Mouse (Mus musculus) intestine, embryonic 16.5 days (tissue): ENCODE measurements around the gene Med23. TPM values are rescaled to one million over a fixed set of nuclear protein-coding genes. Genes with fewer than 3 reads are reported as not detected.

Experiments used
- microRNA-seq: library from miRNA; unstranded; fragments of <30 nt; microRNA quantifications from one replicate; pipeline ENCODE4, GENCODE M21; 2016
- polyA plus RNA-seq: library from polyadenylated mRNA; unstranded; fragments of >200 nt; fragmentation: Nextera tagmentation; extraction: Ambion mirVana; gene quantifications from 2 replicates; pipeline ENCODE4 v1.2.1, GENCODE M21; 2015

Gene Med23
- polyA plus RNA-seq, 1 experiment from 2014 or later = 14.6 TPM

Small RNA genes within 50 kb of the gene (microRNA-seq; reads per million reads assigned to microRNA genes)
- gene Mir6905 = not detected

Other genes with a start within 250 kb of the Med23 start
- 10.1 and 11.9 TPM in 2 replicates for gene Enpp1, start 157.8 kb upstream of the Med23 start, polyA plus RNA-seq
- 25.1 and 38.5 TPM in 2 replicates for gene Enpp3, start 27.2 kb upstream of the Med23 start, polyA plus RNA-seq
- 4.9 and 5.9 TPM in 2 replicates for gene Arg1, start 57.5 kb downstream of the Med23 start, polyA plus RNA-seq